ENCODE assay signal across 27 mouse cellular contexts in genomic region chr8:11967670-11968069, GRCm38 (mm10).
"Had no signal": no experiment of that assay in that cellular context is flagged by ENCODE, and none has a peak within 500 bp of the region (broad histone marks: within the 10 kb centered on the region; RNA-seq: fewer than 3 reads in every experiment).

No protein-coding gene starts in this region.

- H3K9me3 ChIP-seq: embryonic facial prominence, embryonic 10.5 days; embryonic facial prominence, embryonic 12.5 days; embryonic facial prominence, embryonic 13.5 days; embryonic facial prominence, embryonic 15.5 days; forebrain, embryonic 10.5 days; forebrain, embryonic 12.5 days; forebrain, embryonic 13.5 days; forebrain, embryonic 15.5 days had no signal

- H3K4me3 ChIP-seq: embryonic facial prominence, embryonic 10.5 days; embryonic facial prominence, embryonic 12.5 days; embryonic facial prominence, embryonic 13.5 days; embryonic facial prominence, embryonic 15.5 days; erythroblast, embryonic 14.5 days; forebrain, embryonic 10.5 days; forebrain, embryonic 12.5 days; forebrain, embryonic 13.5 days; forebrain, embryonic 15.5 days; gastrocnemius, adult 2 months had no signal

- H3K27ac ChIP-seq: embryonic facial prominence, embryonic 10.5 days; embryonic facial prominence, embryonic 12.5 days; embryonic facial prominence, embryonic 13.5 days; embryonic facial prominence, embryonic 15.5 days; forebrain, embryonic 10.5 days; forebrain, embryonic 12.5 days; forebrain, embryonic 13.5 days; forebrain, embryonic 15.5 days; gastrocnemius, adult 2 months had no signal

- H3K27me3 ChIP-seq: embryonic facial prominence, embryonic 12.5 days; embryonic facial prominence, embryonic 15.5 days; forebrain, embryonic 15.5 days had no signal

- H3K4me1 ChIP-seq: embryonic facial prominence, embryonic 10.5 days; embryonic facial prominence, embryonic 12.5 days; embryonic facial prominence, embryonic 13.5 days; embryonic facial prominence, embryonic 15.5 days; forebrain, embryonic 10.5 days; forebrain, embryonic 12.5 days; forebrain, embryonic 13.5 days; forebrain, embryonic 15.5 days had no signal

- ATAC-seq: forebrain, embryonic 13.5 days; forebrain, embryonic 14.5 days; forebrain, embryonic 15.5 days; forebrain, embryonic 16.5 days; forebrain, postnatal 0 days had no signal

- H3K36me3 ChIP-seq: embryonic facial prominence, embryonic 10.5 days; embryonic facial prominence, embryonic 12.5 days; embryonic facial prominence, embryonic 13.5 days; embryonic facial prominence, embryonic 15.5 days; forebrain, embryonic 10.5 days; forebrain, embryonic 12.5 days; forebrain, embryonic 15.5 days had no signal

- DNase-seq: cerebellum, adult 2 months; cerebellum, adult 8-10 months; cerebellum, adult 9-10 months; cerebellum, adult 9-11 months; cerebellum, postnatal 10 days; cerebellum, postnatal 14 days; cerebellum, postnatal 25 days; cerebellum, postnatal 36 days; embryo, embryonic 11 days; forebrain, postnatal 0 days; gastrocnemius, adult 2 months; gastrocnemius, postnatal 10 days; gastrocnemius, postnatal 14 days; gastrocnemius, postnatal 25 days; gastrocnemius, postnatal 36 days; heart, adult 18-20 months had no signal

- H3K9ac ChIP-seq: embryonic facial prominence, embryonic 12.5 days; embryonic facial prominence, embryonic 13.5 days; embryonic facial prominence, embryonic 15.5 days; forebrain, embryonic 12.5 days; forebrain, embryonic 13.5 days; forebrain, embryonic 15.5 days; forebrain, postnatal 0 days had no signal

- H3K4me2 ChIP-seq: embryonic facial prominence, embryonic 12.5 days; embryonic facial prominence, embryonic 13.5 days; embryonic facial prominence, embryonic 15.5 days; forebrain, embryonic 12.5 days; forebrain, embryonic 13.5 days; forebrain, embryonic 15.5 days had no signal
